Mouse (Mus musculus): Measurements from ENCODE around the gene Cfd.

DNA sequence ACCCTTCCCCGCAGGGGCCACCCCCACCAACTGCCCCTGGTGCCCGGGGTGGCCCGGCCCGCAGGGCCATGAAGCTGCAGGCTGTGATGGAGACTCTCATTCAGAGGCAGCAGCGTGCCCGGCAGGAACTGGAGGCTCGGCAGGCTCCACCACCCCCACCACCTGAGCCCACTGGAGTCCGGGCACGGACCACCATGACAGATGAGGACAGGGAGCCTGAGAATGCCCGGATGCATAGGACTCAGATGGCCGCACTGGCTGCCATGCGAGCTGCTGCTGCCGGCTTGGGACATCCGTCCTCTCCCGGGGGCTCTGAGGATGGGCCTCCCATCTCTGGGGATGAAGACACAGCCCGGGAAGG, 40.2 kb downstream of the Cfd start:
- TF ChIP-seq CTCF (IDR thresholded peaks at IDR 0.05; ENCODE audit: control insufficient read depth, insufficient read depth, insufficient read length): no peak
- TF ChIP-seq MYOD1 (IDR thresholded peaks at IDR 0.05; ENCODE audit: control insufficient read depth, insufficient read length, low read depth): no peak
- no peak for TF ChIP-seq MAX (IDR thresholded peaks at IDR 0.05)
